Mouse (Mus musculus): ENCODE measurements around the gene Aff3.

- TF ChIP-seq CTCF (IDR thresholded peaks at IDR 0.05; ENCODE audit: low read depth) (no peak), EP300 (optimal IDR thresholded peaks at IDR 0.05) (no peak)
These were observed 132.2 kb downstream of the Aff3 start for GRCm38 (mm10) chr1:38532581-38532980.

All from stomach, postnatal 0 days (tissue).